Mouse (Mus musculus): Measurements from ENCODE around the gene Cacna1h.

Gene Cacna1h

DNA sequence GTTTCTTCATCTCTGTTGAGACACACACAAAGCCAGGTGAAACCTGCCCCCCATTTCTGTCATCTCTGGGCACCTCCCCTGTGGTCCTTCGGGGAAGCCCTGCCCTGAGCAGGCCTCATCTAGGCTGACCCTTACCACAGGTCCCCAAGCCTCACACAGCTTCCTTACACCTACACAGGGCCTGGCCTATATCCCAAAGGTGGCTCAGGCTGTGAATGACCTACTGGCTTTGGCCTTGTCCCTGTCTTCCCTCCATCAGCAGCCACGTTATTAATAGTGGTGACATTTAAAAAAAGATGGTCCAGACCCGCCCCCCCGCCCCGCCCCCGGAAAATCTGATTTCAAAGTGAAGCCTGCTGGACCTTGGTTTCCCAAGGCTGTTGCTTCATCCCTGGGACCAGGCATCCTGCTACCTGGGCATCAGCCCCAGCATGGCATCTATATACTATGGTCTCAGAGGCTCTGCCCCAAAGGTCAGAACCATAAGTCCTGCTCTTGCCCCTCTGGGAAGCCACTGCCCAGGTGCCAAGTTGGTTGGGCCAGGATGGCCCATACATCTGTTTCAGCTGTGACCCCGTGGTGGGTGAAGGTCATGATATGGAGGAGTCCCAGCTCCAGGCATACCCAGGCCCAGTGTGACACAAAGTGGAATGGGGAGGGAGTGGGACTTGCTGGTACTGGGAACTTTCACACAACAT lies 25.1 kb downstream of the Cacna1h start:
- DNase-seq (ENCODE audit: low read depth, low spot score) = no peak

DNA sequence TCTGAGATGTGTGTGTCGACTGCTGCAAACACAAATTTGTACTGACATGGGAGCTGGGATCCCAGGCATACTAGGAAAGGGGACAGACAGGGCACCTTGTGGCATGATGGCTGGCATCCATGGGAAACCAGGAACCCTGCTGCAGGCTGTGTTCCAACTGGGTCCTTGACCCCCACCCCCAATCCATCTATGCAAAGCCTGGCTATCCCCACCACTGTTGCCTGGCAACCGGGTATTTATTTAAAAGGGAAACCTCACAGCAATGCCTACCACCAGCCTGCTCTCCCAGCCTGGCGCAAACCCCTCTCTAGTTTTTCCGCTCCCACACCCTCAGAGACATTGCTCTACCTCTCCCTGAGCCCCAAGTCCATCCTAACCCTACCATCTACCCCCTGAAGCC lies 26.2 kb downstream of the Cacna1h start:
- DNase-seq (ENCODE audit: low read depth, low spot score) = no peak

DNA sequence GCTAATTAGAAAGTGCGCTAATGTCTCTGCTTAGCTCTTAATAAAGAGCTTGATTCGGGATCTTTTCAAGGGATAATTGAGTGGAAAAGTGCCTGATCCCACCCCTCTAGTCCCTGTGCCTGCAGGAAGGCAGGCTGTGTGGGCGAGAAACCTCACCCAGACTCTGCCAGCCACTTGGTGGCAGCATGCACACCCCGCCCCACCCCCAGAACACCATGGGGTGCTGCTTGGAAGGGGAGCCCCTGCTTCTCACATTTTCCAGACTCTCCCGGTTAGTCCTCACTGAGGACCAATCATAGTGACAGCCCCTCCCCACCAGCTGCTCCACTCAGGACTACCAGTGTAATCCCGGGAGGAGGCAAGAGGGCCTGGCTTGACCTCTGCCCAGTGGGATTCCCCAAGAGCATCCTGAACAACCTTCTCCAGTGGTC lies 27.6 kb downstream of the Cacna1h start:
- DNase-seq (ENCODE audit: low read depth, low spot score) = no peak

DNA sequence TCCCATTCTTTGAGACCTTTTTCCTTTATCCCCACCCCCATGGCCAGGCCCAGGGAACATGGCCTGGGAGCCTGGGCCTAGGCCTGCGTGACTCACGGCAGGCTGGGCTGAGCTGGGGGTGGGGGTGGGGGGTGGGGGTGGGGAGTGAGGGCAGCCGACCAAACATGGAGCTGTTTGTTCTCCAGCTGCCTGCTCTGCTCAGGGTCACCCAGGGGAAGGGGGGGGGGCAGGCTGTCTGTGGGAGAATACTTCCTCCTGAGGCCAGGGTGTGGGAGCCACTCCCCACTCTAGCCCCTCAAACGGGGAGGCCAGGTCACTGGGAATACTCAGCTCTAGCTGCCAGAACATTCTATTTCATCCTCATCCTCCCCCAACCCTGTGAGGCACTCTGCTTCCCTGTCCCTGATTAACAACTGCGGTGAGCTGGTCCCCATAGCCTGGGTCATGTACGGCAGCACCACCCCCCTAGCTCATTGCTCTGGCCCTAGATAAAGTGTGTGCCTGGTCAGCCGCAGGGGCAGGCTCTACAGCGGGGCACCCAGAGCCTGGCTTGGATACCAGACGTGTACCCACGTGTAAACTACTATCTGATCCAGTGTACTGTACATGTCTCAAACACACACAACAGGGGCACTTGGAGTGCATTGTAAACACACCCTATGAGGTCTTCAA lies 28.2 kb downstream of the Cacna1h start:
- no peak for DNase-seq (ENCODE audit: low read depth, low spot score)

DNA sequence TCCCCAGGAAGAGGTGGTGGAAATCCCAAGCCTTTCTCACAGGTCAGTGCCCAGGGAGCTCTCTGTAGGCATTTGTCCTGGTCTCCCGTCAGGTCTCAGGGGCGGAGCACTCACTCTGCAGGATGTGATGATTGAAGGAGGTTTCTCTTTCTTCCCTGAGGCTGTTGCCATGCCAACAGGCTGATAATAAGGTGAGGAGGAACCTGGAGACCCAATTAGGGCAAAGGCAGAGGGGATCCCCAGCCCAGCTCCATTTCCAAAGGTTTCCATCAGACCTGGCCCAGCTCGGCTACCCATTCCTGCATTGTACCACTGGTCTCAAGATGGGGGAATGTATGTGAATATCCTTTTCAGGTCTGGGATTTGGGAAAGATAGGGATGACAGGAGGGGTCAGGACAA lies 29.4 kb downstream of the Cacna1h start:
- no peak for DNase-seq (ENCODE audit: low read depth, low spot score)

DNA sequence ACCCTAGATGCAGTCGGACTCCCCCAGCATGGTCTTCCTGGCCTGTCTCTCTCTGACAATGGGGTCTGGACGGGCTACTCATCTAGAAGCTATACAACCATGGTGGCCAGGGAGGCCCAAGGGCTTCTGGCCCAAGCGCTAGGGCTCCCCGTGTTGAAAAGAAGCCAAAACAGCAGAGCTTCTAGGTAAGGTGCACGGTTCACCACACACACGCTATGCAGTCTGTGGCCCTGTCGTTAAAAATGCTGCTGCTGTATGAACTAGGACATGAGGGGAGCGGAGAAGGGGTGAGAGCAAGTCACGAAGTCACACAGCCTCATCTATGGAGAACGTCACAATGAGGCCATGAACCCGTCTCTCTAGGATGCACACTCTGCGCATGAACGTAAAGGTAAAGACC lies 31.4 kb downstream of the Cacna1h start:
- no peak for DNase-seq (ENCODE audit: low read depth, low spot score)

DNA sequence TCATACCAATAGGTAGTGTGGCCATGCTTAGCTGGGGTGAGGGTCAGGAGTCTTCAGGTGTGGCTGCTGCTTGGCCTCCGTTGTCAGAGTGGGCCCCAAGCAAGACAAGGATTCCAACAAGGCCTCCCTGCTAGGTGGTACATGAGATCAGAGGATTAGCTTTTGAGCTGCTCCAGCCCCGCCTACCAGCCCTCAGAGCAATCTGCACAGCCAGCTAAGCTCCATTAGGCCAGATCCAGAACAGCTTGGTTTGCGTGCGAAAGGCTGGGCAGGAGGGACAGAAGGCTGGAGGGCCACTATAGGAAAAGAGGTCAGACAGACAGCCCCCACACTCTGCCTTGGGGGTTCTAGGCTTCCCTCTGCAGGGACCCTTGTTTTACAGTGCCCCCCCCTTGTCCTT lies 32.1 kb downstream of the Cacna1h start:
- DNase-seq (ENCODE audit: low read depth, low spot score) = peak; percentile 75

DNA sequence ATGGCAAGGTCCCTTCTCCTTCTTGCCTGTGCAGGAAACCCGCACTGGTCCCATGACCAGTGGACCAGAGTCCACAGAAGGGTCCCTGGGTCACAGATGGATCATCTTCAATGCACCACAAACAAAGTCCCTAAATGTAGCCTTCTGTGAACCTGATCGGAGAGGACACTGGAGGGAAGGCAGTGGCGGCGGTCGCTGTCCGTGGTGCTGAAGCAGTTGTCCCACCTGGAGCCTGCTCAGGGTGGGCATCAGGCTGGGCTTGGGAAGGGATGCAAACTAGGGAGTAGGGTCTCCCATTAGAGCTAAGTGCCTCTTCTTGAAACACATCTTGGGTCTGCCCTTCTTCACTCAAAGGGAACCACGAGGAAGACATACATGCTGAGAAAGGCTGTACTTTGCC lies 33.1 kb downstream of the Cacna1h start:
- no peak for DNase-seq (ENCODE audit: low read depth, low spot score)

DNA sequence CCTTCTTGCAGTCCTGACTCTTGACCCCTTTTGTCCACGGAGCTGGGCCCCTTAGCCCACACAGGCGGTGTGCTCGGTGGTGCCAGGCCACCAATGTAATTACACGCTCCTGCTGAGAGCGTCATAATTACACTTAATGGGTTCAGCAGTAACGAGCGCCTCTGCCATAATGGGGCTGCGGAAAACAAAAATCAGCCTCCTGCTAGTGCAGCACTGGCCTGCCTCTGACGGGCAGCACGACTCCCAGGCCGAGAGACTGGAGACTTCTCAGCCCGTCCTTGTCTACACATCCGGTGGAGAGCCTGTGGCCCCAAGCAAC lies 35.1 kb downstream of the Cacna1h start:
- no peak for DNase-seq (ENCODE audit: low read depth, low spot score)

DNA sequence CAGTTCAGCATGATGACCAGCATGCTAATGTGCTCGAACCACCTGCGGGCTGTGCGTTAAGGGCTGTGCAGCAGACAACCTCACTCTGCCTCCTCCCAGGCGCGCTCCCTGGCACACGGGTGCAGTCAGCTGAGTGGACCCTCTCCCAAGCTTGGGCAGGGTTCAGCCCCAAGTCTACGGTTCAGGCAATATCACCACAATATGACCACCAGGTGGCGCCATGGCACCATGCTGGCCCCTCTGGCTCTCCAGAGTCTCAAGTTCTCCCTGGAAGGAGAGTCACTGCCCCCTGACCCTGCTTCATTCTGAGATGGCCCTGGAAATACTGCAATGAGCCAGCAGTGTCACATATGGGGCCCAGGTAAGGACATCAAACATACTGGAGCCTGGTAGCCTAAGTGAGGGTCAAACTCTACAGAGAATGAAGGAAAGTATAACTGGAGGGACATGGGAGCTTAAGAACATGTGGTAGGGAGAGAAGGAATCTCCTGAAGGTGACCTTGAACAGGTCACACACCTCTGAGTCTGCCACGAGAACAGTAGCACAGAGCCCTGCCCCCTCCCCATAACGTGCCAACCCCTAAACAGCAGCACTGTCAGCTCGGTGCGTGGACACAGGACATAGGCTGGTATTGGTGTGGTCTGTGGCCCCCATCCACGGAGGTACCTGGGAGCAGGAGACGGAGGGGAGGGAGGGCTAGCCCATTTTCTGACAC lies 35.6 kb downstream of the Cacna1h start:
- DNase-seq (ENCODE audit: low read depth, low spot score) = peak; percentile 82

DNA sequence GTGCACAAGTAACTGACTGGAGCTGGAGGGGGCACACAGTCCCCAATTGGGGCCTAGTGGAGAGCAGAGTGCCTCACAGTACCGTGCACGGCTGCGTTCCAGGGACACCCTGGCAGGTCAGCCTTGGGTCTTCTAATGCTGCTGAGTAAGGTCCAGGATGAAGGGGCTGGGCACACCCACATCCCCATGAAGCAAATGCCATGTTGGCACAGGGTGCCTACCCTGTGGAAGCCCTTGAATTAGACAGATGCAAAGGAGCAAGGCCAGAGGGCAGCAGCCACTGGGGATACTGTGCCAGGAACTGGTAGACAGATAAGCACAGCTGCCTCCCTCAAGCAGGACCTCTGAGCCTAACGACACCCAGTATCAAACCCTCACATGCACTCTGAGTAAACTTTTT lies 39.1 kb downstream of the Cacna1h start:
- DNase-seq (ENCODE audit: low read depth, low spot score) = no peak

DNA sequence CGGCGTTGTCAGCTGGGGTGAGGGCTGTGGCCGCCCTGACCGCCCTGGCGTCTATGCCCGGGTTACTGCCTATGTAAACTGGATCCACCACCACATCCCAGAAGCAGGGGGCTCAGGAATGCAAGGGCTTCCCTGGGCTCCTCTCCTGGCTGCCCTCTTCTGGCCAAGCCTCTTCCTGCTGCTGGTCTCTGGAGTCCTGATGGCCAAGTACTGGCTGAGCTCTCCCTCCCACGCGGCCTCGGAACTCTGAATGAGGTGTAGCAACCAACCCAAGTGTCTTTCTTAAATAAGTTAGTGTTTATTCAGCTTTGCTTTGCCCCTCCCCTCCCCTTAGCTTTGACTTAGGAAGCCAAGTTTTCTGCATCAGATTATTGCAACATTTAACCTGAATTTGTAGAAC lies 59.6 kb downstream of the Cacna1h start:
- DNase-seq (ENCODE audit: low read depth, low spot score) = no peak

DNA sequence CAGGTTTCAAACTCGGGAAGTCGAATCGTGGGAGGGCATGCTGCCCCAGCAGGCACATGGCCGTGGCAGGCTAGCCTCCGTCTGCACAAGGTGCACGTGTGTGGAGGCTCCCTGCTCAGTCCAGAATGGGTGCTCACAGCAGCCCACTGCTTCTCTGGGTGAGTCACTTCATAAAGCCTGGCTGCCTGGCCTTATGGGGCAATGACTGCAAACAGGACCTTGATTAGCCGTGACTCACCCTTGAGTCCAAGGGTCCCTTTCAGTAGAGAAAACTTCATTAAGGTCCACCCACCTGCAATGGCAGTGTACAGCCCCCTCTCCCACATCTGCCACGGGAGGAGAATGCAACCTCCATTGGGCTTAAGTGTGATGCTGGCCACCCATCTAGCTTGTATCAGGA lies 61.1 kb downstream of the Cacna1h start:
- no peak for DNase-seq (ENCODE audit: low read depth, low spot score)

DNA sequence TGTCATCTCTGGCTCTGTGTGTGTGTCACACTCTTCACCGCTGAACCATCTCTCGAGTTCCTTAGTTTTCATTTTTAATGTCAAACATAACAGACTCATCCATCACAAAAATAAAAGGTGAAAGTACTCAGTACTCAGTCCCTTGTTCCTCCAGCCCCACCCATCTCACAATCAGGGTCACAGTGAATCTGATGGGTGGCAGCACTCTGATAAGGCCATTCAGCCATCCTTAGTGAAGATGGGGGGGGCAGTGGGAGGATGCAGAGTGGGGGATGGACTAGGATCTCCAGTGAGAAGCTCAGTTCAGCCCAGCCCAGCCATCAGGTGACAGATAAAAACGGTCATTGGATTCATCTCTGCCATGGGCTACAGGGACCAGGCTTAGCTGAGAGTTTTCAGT lies 64.6 kb downstream of the Cacna1h start, which contains the start of gene Tpsg1:
TSS of gene Tpsg1 (plus strand) at position 301 of the 400 bp plus-strand sequence.
- DNase-seq (ENCODE audit: low read depth, low spot score) = no peak

DNA sequence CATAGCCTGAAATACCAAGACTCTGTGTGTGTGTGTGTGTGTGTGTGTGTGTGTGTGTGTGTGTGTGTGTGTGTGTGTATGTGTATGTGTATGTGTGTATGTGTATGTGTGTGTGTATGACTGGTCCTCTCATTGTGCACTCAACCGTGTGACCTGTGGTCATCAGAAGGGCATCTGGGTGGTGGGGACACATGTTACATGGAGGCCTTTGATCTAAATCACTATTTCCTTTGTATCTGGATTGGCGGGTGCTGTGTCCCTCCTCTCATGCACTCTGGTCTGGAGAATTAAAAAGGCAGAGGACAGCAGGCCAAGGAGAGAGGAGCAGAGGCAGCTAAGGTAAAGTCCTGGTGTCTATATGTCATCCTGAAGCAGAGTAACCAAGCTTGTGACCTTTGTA lies 67.6 kb downstream of the Cacna1h start, which contains the start of gene Tpsb2:
TSS of gene Tpsb2 (plus strand) at position 301 of the 400 bp plus-strand sequence.
- DNase-seq (ENCODE audit: low read depth, low spot score) = no peak

DNA sequence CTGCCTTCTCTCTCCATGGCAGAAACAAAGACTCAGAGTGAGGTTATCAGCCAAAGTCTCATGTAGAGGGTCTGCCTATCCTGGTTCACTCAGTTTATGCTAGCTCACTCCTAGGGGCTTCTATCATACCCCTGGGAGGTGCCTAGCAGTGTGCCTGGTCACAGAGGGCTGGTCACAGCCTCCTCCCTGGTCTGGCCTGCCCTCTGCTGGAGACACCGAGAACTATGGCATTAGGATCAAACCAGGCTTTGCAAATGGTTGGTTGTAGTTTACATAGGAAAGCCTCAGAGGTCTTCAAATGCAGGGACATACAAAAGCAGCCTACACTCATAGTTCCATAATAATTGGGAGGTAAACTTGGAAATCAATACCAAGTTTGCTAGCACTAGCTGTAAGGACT lies 69.9 kb downstream of the Cacna1h start:
- peak; percentile 27 for DNase-seq (ENCODE audit: low read depth, low spot score)

DNA sequence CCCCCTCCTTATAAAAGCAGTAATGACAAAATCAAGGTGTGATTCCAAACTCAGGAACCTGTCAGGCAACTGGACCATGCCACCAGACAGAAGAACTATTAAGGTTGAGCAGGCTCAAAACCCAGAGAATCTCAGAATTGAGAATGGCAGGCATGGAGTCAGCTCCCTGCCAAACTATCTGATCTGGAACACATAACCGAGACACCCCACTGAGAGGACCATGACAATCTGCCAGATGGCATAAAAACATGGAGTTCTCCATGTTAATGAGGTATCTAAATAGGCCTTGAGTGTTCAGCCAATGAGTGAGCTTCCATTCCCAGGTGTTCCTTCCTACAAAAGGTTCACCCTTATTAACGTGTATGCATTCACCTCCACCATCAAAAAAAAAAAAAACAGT lies 72.3 kb downstream of the Cacna1h start:
- no peak for DNase-seq (ENCODE audit: low read depth, low spot score)

DNA sequence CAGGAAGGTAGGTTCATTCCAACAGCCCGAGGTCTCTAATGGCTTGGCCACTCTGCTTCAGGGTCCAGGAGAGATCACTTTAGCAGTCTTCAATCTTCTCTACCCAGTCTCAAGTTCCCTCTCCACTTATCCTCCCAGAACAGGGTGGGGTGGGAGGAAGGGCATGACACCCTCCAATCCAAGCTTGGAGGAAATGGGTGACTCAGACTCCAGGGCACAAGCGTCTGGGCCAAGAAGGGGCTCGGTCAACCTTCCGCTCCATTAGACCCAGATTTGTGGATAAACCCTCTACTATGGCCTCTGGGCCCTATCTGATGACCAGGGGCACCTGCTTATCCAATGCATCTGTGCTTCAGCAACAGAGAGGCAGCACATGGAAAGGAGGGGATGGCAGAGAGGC lies 88.1 kb downstream of the Cacna1h start, which contains the start of gene Tpsab1:
TSS of gene Tpsab1 (minus strand) at position 101 of the 400 bp plus-strand sequence.
- no peak for DNase-seq (ENCODE audit: low read depth, low spot score)

DNA sequence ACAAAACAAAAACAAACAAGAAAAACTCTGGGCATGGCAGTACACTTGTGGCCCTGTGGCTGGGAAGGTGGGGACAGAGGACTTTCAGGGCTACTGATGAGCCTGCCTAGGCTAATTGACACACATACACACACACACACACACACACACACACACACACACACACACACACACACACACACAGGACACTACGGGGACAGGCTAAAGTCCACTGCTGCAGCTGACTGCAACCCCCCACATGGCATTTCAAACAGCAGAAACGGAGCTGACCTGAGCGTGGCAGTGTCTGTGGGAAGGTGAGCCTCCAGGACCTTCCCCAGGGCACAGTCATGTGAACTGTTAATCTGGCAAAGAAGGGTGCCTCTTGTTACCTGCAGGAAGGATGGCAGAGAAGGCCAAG lies 92.1 kb downstream of the Cacna1h start:
- no peak for DNase-seq (ENCODE audit: low read depth, low spot score)

DNA sequence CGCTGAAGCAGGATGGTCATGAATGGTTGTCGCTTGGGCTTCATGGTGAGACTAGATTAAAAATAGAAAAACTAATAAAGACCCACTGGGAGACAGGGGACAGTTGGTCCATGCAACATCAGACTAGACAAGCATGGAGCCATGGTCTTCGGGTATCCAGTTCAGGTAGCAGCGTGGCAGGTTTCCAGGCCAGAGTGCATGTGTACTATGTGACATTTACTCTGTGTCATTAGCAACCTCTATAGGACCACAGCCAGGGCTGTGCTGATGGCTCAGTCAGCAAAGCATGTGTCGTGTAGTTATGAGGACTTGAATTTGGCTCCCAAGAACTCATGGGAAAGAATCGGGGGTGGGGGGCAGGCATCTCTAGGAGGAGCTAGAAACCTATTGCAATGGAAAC lies 93.6 kb downstream of the Cacna1h start:
- DNase-seq (ENCODE audit: low read depth, low spot score) = no peak

DNA sequence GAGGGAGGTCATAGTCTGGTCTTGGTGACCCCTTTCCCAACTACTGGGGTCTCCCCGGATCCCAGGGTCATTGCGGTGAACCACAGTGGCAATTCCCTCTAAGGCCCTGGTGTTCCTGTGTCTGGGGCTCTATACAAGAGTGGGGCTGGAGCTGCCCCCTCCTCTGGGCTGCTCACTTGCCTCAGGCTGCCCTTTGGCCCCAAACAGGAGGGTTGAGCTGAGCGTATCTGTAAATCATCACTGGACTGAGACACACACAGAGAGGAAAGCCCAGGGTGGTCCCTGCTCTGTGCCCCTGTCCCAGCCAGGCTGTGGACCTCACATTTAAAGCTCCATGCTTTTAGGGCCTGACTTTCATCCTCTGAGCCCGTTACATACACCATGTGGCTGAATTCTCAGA lies 95.4 kb downstream of the Cacna1h start:
- no peak for DNase-seq (ENCODE audit: low read depth, low spot score)

DNA sequence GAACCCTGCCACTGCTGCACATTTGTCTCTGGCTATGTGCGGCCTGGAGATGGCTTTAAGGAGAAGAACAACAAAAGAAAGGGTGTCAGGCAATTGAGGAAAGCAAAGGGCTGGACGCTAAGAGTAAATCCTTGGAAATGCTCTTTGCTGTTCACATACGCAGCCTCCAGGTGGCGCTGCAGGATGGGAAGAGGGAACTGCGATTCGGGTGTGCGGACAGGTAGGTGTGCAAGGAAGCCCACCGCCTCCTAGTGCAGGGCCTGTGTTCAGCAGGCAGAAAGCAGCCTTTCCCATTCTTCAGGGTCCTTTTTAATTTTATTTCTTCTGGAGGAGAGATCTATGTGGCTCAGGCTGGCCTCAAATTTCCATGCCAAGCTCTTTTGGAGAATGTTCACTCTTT lies 99.6 kb downstream of the Cacna1h start:
- peak; percentile 70 for DNase-seq (ENCODE audit: low read depth, low spot score)

DNA sequence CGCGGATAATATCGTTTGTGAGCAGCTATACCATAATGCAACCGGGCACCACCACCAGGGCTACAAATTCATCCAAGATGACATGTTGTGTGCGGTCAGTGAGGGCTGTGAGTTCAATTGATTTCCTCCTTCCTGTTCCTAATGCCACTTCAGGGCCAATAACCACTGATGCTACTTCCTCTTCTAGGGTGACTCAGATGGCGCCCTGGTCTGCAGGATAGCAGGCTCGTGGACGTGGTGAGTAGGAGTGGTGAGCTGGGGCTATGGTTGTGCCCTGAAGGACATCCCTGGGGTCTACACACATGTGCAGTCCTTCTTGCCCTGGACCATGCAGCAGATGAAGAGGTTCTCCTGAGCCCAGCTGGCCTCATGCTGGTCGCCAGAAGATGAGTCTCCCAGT lies 101.3 kb downstream of the Cacna1h start:
- no peak for DNase-seq (ENCODE audit: low read depth, low spot score)

Data from retina, postnatal 7 days (tissue).